Mouse (Mus musculus) lung, adult 2 months (tissue): ENCODE data around the gene Klf2. TPM values are rescaled to one million over a fixed set of nuclear protein-coding genes. Genes with fewer than 3 reads are reported as not detected.

Experiments used
- DNase-seq: peaks from one replicate; pipeline ENCODE4 v3.0.0; 2022
- H3K4me1 ChIP-seq: fragments of 200-500 bp; 2 replicates; pipeline ENCODE4 v1.6.1; 2011; ENCODE audit warnings: low read length; ENCODE audit not compliant: control insufficient read depth, insufficient read depth
- H3K4me3 ChIP-seq: fragments of 200-500 bp; replicated peaks from 2 replicates; pipeline ENCODE3; 2011; ENCODE audit warnings: low read depth, mild to moderate bottlenecking, control low read depth, low read length; ENCODE audit errors: extremely low read depth
- CTCF ChIP-seq: fragments of 200-500 bp; IDR thresholded peaks from 2 replicates; pipeline ENCODE4 v1.5.1; 2011; ENCODE audit warnings: mild to moderate bottlenecking, low read length, control low read depth; ENCODE audit not compliant: insufficient read depth
- POLR2A ChIP-seq: fragments of 200-500 bp; IDR thresholded peaks from 2 replicates; pipeline ENCODE4 v1.6.1; 2011; ENCODE audit warnings: low read depth, mild to moderate bottlenecking, control low read depth, low read length, borderline replicate concordance; ENCODE audit errors: extremely low read depth
- WGBS: fragments of 180-500 bp; shearing (Covaris S2); methylation state at CpG from one replicate; pipeline ENCODE4 v1.1.7; 2018; 5-methylcytosine and 5-hydroxymethylcytosine counted together
- polyA plus RNA-seq: library from polyadenylated mRNA; depleted of rRNA; stranded (reverse); fragments of >200 nt; gene quantifications from 2 replicates; pipeline ENCODE4 v1.2.3, GENCODE M21; 2012

Gene Klf2
- polyA plus RNA-seq, 1 experiment: 144 TPM

DNA sequence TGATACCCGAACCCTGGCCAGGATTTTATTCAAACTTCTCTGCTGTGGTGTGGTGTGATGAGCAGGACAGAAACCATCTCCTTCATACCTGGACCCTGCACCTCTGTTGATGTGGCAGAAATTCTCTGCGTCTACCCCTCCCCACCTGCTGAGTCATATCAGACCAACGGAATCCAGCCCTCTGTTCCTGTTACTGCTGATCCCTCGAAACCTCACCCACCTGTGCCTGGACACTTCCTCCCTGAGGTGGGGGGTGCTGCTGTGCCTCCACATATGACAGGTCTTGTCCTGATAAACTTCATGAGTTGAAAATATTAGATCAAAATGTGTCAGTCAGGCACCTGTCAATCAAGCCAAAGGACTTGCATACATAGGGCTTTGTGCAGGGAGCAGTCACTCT lies 33.5 kb upstream of the Klf2 start:
- no peak for TF ChIP-seq POLR2A
- TF ChIP-seq CTCF: no peak
- no peak overlapping the region for H3K4me3 ChIP-seq
- WGBS: 57% methylated on average over 4 of the region's 4 CpGs
- no peaks in the 10 kb centered on the region for H3K4me1 ChIP-seq
- no peak for DNase-seq

DNA sequence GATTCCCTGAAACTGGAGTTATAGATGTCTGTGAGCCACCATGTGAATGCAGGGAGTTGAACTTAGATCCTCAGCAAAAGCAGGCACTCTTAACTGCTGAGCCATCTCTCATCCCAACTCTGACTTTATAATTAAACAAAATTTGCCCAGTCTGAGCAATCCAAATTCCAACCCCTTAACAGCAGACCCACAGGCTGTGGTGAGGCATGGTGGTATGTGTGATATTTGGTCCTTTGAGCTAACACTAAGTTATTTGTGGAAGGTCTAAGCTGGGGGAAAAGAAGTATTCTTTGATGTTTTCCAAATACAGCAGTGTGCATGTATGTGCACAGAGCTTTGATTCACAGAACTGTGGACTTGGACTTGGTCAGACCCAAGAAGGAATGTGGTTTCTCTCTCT lies 29.8 kb upstream of the Klf2 start:
- Histone ChIP-seq H3K4me1 (no peaks in the 10 kb centered on the region), H3K4me3 (no peak overlapping the region)
- TF ChIP-seq CTCF (no peak), POLR2A (no peak)
- DNase-seq: no peak

DNA sequence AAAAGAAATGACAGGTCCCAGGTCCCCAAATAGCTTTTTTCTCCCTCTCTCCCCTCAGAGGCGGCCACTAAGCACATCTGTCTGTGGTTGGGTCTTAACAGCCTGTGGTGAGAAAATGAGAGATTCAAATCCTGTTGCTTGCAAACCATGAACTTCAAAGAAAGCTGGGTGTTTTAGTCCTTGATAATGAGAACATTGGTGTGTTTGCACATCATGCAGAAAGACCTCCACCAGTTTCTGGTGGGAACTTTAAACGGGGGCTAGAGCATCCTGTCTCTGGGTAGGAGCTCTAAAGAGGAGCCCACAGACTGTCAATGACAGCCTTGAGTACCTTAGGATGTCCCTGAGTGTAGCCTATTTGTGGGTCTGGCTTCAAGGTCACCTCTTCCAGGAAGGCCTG lies 27.7 kb upstream of the Klf2 start:
- H3K4me1 ChIP-seq: peaks cover 6% of the 10 kb centered on the region
- no peak for TF ChIP-seq CTCF
- no peak for TF ChIP-seq POLR2A
- DNase-seq: no peak
- no peak overlapping the region for H3K4me3 ChIP-seq
- 87% methylated on average over 2 of the region's 2 CpGs for WGBS

DNA sequence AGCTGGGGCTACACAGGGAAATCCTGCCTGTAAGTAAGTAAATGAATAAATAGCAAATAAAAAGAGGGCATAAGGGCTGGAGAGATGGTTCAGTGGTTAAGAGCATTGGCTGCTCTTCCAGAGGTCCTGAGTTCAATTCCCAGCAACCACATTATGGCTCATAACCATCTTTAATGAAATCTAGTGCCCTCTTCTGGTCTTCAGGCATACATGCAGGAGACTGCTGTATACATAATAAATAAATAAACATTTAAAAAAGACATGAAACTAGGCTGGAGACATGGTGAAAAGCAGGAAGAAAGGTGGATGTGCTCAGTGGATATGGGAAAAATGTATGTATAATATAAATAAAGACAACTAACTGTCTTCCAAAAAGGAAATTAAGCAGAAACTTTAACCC lies 25.5 kb upstream of the Klf2 start:
- no peak for TF ChIP-seq CTCF
- H3K4me3 ChIP-seq: no peak overlapping the region
- no peak for DNase-seq
- peaks cover 8% of the 10 kb centered on the region for H3K4me1 ChIP-seq

DNA sequence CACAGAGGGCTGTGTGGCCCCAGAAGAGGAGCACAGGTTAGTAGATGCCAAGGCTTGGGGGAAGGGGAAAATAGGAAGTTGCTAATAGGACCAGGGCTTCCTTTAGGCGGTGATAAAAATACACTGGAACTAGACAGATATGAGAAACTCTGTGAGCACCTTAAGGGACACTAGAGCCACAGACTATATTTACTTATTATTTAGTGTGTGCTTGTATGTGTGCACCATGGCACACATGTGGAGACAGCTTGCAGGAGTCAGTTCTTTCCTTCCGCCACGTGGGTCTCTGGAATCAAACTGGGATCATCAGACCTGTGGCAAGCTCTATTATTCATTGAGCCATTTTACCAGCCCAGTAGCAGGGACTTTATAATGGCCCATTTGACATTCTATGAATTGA lies 23.7 kb upstream of the Klf2 start:
- WGBS: 40% methylated on average over 3 of the region's 3 CpGs
- peaks cover 8% of the 10 kb centered on the region for H3K4me1 ChIP-seq
- TF ChIP-seq CTCF: no peak
- no peak for TF ChIP-seq POLR2A
- no peak overlapping the region for H3K4me3 ChIP-seq
- DNase-seq: no peak

DNA sequence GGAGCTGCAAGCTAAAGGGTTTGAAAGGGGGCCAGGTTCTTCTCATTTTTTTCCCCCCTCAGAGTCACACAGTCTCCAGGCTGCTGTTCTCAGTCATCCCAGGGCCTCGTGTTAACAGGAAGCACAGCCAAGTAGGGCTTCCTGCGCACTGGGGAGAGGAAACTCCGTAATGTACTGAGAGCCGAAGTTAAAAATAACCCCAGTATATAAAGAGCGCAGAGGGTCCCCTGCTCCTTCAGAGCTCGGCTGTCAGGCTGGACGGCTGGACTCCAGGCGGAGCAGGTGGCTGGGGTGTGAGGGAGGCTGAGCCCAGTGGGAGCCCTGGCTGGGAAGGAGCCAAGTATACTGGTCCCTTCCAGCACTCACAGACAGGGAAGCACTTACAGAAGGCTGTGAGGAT lies 23.2 kb upstream of the Klf2 start:
- WGBS: 10% methylated on average over 8 of the region's 8 CpGs
- TF ChIP-seq CTCF (no peak), POLR2A (peak; percentile 98)
- peaks cover 8% of the 10 kb centered on the region for H3K4me1 ChIP-seq
- no peak overlapping the region for H3K4me3 ChIP-seq
- DNase-seq: peak; percentile 75

DNA sequence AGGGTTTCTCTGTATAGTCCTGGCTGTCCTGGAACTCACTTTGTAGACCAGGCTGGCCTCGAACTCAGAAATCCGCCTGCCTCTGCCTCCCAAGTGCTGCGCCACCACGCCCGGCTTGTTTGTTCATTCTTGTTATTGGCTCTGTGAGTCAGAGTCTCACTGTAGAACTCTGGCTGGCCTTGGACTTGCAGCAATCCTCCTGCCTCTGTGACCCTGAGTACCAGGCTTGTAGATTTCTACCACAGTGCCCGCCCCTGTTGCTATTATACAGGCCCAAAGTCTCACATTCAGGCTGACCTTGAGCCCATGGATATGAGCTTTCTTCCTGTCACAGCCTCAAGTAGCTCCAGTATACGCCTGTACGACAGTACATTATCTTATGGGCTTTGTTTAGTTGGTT lies 22.3 kb upstream of the Klf2 start:
- no peak overlapping the region for H3K4me3 ChIP-seq
- H3K4me1 ChIP-seq: peaks cover 8% of the 10 kb centered on the region
- no peak for DNase-seq
- TF ChIP-seq CTCF (no peak), POLR2A (no peak)
- WGBS: 91% methylated on average over 8 of the region's 8 CpGs

DNA sequence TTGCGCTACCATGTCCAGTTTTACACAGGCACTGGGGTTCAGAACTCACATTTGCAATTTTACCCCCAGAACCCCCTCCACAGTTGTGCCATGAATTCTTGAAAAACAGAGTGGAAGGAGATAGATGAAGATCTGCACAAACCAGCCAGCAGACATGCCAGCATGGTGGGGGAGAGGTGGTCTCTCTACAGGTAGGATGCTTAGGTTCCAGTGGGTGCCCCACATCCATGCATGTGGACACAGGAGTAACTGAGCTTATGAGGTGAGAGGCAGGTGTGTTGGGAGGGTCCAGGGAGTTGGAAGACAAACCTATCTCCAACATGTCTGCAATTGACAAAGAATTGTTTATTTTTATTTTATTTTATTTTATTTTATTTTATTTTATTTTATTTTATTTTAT lies 19.9 kb upstream of the Klf2 start:
- Histone ChIP-seq H3K4me3 (no peak overlapping the region), H3K4me1 (peaks cover 12% of the 10 kb centered on the region)
- WGBS: 100% methylated on average over 1 of the region's 1 CpGs
- DNase-seq: no peak
- TF ChIP-seq CTCF: no peak
- TF ChIP-seq POLR2A: no peak

DNA sequence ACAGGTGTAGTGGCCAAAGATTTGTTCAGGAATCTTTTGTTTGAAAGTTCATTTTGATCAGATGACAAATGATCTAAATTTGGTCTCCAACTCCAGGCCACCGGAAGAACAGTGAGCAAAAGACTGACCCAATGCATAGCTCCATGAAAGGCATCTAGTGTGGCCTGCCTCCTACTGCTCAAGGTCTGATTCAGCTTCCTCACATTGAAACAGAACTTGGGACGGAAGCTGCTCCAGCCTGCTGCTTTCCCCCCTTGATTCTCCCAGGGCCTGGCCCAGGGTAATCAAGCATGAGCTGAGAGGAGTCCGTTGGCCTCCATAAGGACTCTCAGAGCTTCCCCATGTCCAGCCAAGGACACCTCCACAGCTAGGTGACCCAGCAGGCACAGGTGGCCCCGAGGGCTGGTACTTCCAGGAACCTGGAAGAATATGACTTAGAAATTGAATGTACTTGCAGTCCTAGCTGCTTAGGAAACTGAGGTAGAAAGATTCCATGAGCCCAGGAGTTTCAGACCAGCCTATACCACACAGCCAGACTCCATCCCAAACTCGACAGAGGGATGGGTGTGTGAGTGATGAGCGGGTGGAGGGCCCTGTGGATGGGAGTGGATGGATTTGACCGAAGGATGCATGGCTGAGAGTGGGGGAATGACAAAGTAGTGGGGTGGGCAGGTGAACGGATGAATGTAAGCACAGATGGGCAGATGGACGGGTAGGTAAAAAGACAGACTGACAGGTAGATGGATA lies 18.0 kb upstream of the Klf2 start:
- H3K4me1 ChIP-seq: peaks cover 9% of the 10 kb centered on the region
- DNase-seq: no peak
- H3K4me3 ChIP-seq: no peak overlapping the region
- no peak for TF ChIP-seq CTCF
- 73% methylated on average over 9 of the region's 9 CpGs for WGBS

DNA sequence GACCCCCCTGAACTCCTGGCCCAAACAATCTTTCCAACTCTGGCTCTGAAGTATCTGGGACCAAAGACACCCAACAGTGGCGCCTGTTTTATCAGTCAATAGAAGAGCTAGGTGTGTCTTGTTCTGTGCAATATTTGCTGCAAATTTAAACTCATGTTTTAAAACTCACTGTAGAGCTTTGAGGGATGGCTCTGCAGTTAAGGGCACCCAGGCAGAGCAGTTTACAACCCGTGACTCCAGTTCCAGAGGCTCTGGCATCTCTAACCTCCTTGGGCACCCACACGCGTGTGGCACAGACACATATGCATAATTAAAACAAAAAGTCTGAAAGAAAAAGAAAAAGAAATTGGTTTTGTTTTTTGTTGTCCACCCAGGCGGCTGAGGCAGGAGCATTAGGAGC lies 17.3 kb upstream of the Klf2 start:
- TF ChIP-seq POLR2A: no peak
- no peak for TF ChIP-seq CTCF
- DNase-seq: no peak
- 92% methylated on average over 5 of the region's 5 CpGs for WGBS
- no peak overlapping the region for H3K4me3 ChIP-seq
- peaks cover 5% of the 10 kb centered on the region for H3K4me1 ChIP-seq
